Mouse (Mus musculus) lung, postnatal 0 days (tissue): ENCODE results near the gene Slc17a9. TPM values are rescaled to one million over a fixed set of nuclear protein-coding genes. Genes with fewer than 3 reads are reported as not detected.

Source experiments
- ATAC-seq: fragments of 200-750 bp; cut with Nextera tagmentation; 2 replicates; pipeline ENCODE4 v1.8.0; 2017; ENCODE audit warnings: moderate library complexity
- DNase-seq: peaks from one replicate; pipeline ENCODE4 v3.0.0-alpha.2; 2016; ENCODE audit warnings: low spot score
- H3K27ac ChIP-seq: fragments of 300-500 bp; sonication (generic); 2 replicates; pipeline ENCODE4 v1.5.1; 2014; ENCODE audit warnings: antibody characterized with exemption, mild to moderate bottlenecking, low read length, mixed read lengths
- H3K27me3 ChIP-seq: fragments of 300-500 bp; sonication (generic); replicated peaks from 2 replicates; pipeline ENCODE4 v1.6.1; 2014; ENCODE audit warnings: low read length, mixed read lengths; ENCODE audit not compliant: insufficient read depth
- H3K36me3 ChIP-seq: fragments of 300-500 bp; sonication (generic); 2 replicates; pipeline ENCODE4 v1.6.1; 2014; ENCODE audit warnings: low read length, mixed read lengths; ENCODE audit not compliant: insufficient read depth
- H3K4me1 ChIP-seq: fragments of 300-500 bp; sonication (generic); 2 replicates; pipeline ENCODE4 v1.6.1; 2014; ENCODE audit warnings: antibody characterized with exemption, low read depth, low read length, mixed read lengths; ENCODE audit not compliant: insufficient read depth
- H3K4me2 ChIP-seq: fragments of 300-500 bp; sonication (generic); replicated peaks from 2 replicates; pipeline ENCODE4 v1.6.1; 2014; ENCODE audit warnings: low read depth, mild to moderate bottlenecking, low read length, moderate library complexity, mixed read lengths
- H3K4me3 ChIP-seq: fragments of 300-500 bp; sonication (generic); 2 replicates; pipeline ENCODE4 v1.5.1; 2014; ENCODE audit warnings: low read depth, low read length
- H3K9ac ChIP-seq: fragments of 300-500 bp; sonication (generic); replicated peaks from 2 replicates; pipeline ENCODE4 v1.6.1; 2014; ENCODE audit warnings: low read depth, mild to moderate bottlenecking
- H3K9me3 ChIP-seq: fragments of 300-500 bp; sonication (generic); 2 replicates; pipeline ENCODE4 v1.6.1; 2016; ENCODE audit warnings: low read length, mixed read lengths
- CTCF ChIP-seq: IDR thresholded peaks from 2 replicates; pipeline ENCODE4 v1.5.1; 2016; ENCODE audit warnings: antibody characterized with exemption, mild to moderate bottlenecking
- EP300 ChIP-seq: IDR thresholded peaks from 2 replicates; pipeline ENCODE4 v1.6.1; 2016; ENCODE audit warnings: antibody characterized with exemption, mild to moderate bottlenecking, control low read depth
- WGBS: fragments of 180-500 bp; shearing (Covaris S2); extraction: QIAGEN DNeasy Blood & Tissue Kit; methylation state at CpG from one replicate; pipeline ENCODE4 v1.1.7; 2014; 5-methylcytosine and 5-hydroxymethylcytosine counted together
- polyA plus RNA-seq: library from polyadenylated mRNA; unstranded; fragments of >200 nt; fragmentation: Nextera tagmentation; extraction: Ambion mirVana; gene quantifications from 2 replicates; pipeline ENCODE4 v1.2.1, GENCODE M21; 2015

Gene Slc17a9
- polyA plus RNA-seq, 1 experiment from 2014 or later = 1.4 TPM

DNA sequence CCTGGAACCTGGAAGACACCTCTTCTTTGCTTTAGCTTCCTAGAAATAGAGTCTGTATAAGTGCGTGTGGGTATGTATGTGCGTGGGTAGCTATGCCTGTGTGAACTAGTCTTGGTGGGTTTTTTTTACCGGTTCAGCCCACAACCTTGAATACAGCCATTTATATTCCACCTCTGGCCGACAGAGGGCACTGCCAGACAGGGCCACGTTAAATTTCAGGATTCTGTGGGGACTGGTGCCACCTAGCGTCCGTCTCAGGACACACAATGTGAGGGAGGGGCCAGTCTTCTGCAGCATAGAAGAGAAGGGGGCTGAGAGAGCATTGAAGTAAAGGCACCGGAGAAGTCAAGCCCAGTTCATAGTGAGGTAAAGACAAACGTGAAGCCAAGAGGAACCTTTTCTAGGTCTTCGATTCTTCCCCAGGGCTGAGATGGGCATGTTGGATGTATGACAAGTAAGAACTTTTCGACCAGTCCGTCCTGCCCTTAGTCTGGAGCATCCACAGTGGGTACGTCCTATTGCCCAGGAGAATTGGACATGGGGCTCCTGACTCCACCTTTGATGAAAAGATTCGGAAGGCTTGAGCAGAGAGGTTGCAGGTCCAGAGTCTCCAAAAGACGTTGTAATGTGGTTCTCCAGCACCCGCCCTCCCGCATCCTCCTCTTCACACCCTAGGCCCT, 20.3 kb downstream of the Slc17a9 start:
- H3K9ac ChIP-seq = no peak overlapping the region
- H3K27me3 ChIP-seq = no peaks in the 10 kb centered on the region
- WGBS = 28% methylated on average over 17 of the region's 17 CpGs
- no peaks in the 10 kb centered on the region for H3K36me3 ChIP-seq
- no peak overlapping the region for H3K4me2 ChIP-seq
- peak; percentile 100 for TF ChIP-seq CTCF
- TF ChIP-seq EP300 = no peak
- ATAC-seq (peak; percentile 64), DNase-seq (peak; percentile 86)
- H3K27ac ChIP-seq = no peak overlapping the region
- no peaks in the 10 kb centered on the region for H3K4me1 ChIP-seq
- H3K9me3 ChIP-seq = no peaks in the 10 kb centered on the region
- H3K4me3 ChIP-seq = no peak overlapping the region

GRCm38 (mm10) chr2:180746569-180747192, 21.6 kb downstream of the Slc17a9 start:
- no peak for TF ChIP-seq CTCF
- Histone ChIP-seq H3K9me3 (no peaks in the 10 kb centered on the region), H3K27ac (no peak overlapping the region), H3K4me3 (no peak overlapping the region), H3K4me2 (no peak overlapping the region), H3K27me3 (no peaks in the 10 kb centered on the region), H3K9ac (no peak overlapping the region), H3K36me3 (no peaks in the 10 kb centered on the region), H3K4me1 (no peaks in the 10 kb centered on the region)
- ATAC-seq (no peak), DNase-seq (no peak)
- 51% methylated on average over 5 of the region's 5 CpGs for WGBS

- Histone ChIP-seq H3K4me3 (no peak overlapping the region), H3K9ac (no peak overlapping the region), H3K4me2 (no peak overlapping the region), H3K27ac (no peak overlapping the region), H3K27me3 (no peaks in the 10 kb centered on the region), H3K4me1 (no peaks in the 10 kb centered on the region), H3K9me3 (no peaks in the 10 kb centered on the region), H3K36me3 (no peaks in the 10 kb centered on the region)
- WGBS = 45% methylated on average over 5 of the region's 5 CpGs
- no peak for TF ChIP-seq CTCF
- no peak for TF ChIP-seq EP300
- no peak for DNase-seq
- no peak for ATAC-seq
These were observed 23.8 kb downstream of the Slc17a9 start for GRCm38 (mm10) chr2:180748904-180749303.

GRCm38 (mm10) chr2:180754976-180755688, 30.1 kb downstream of the Slc17a9 start:
- H3K27me3 ChIP-seq = no peaks in the 10 kb centered on the region; the same call in 1 of the 2 replicates
- WGBS = 76% methylated on average over 5 of the region's 5 CpGs
- ATAC-seq (no peak), DNase-seq (no peak)
- no peaks in the 10 kb centered on the region for H3K4me1 ChIP-seq
- H3K27ac ChIP-seq = no peak overlapping the region
- H3K9ac ChIP-seq = no peak overlapping the region
- no peak overlapping the region for H3K4me2 ChIP-seq
- no peak overlapping the region for H3K4me3 ChIP-seq
- TF ChIP-seq EP300 = no peak
- TF ChIP-seq CTCF = no peak
- no peaks in the 10 kb centered on the region for H3K9me3 ChIP-seq
- no peaks in the 10 kb centered on the region for H3K36me3 ChIP-seq

DNA sequence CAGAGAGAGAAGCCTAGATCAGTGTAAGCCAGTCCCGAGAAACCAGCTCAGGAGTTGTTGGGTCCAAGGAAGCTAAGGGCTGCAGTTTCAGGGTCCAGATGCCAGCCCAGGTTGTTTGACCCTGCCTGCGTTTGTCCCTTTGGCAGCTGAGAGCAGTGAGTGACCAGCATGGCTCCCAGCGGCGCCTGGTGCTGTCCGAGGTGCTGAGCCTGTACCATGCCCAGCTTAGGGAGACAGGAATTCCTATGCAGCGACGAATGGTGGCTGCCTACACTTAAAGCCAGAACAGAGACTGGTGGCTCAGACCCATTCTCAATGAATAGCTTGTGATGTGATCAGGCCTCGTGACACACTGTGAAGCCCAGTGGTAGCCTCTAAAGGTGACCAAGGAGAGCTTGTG, 30.8 kb downstream of the Slc17a9 start:
- TF ChIP-seq CTCF = no peak
- H3K4me2 ChIP-seq = no peak overlapping the region
- H3K27ac ChIP-seq = no peak overlapping the region
- no peaks in the 10 kb centered on the region for H3K9me3 ChIP-seq
- WGBS = 1% methylated on average over 8 of the region's 8 CpGs
- H3K4me3 ChIP-seq = no peak overlapping the region
- H3K27me3 ChIP-seq = no peaks in the 10 kb centered on the region; the same call in 1 of the 2 replicates
- ATAC-seq (no peak), DNase-seq (peak; percentile 68)
- no peaks in the 10 kb centered on the region for H3K36me3 ChIP-seq
- no peaks in the 10 kb centered on the region for H3K4me1 ChIP-seq
- H3K9ac ChIP-seq = no peak overlapping the region

- Histone ChIP-seq H3K27me3 (no peaks in the 10 kb centered on the region; the same call in 1 of the 2 replicates), H3K36me3 (no peaks in the 10 kb centered on the region), H3K9me3 (no peaks in the 10 kb centered on the region), H3K4me3 (no peak overlapping the region), H3K4me2 (no peak overlapping the region), H3K9ac (no peak overlapping the region), H3K4me1 (no peaks in the 10 kb centered on the region), H3K27ac (no peak overlapping the region)
- DNase-seq (no peak), ATAC-seq (no peak)
- TF ChIP-seq CTCF = no peak
- no peak for TF ChIP-seq EP300
- WGBS = 35% methylated on average over 2 of the region's 2 CpGs
These were observed 31.7 kb downstream of the Slc17a9 start for GRCm38 (mm10) chr2:180756786-180757185.
